24 mouse cellular contexts compared by ENCODE assay signal in the genomic region with DNA sequence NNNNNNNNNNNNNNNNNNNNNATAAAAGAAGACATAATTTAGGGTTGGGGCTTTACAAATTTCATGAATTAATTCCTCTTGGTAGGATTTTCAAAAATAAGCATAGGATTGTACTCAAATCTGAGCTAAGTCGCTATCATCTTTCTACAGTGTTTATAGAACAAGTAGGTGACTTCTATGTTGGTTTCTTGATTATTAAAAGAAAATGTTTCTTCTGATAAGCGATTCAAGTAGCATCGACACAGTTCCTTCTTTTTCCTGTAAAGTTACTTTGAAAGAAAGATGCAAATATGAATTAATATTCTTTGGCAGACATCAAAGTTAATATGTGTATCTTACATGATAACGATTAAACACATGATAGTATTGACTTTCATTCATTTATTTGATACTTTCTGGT. TPM values are rescaled to one million over a fixed set of nuclear protein-coding genes. Genes with fewer than 3 reads are reported as not detected.
DNase-seq lines count a peak whose midpoint lies in the region; ATAC-seq and TF ChIP-seq lines count a peak whose summit lies in the region.
"Had no signal": no experiment of that assay in that cellular context is flagged by ENCODE, and none has a peak within 500 bp of the region (broad histone marks: within the 10 kb centered on the region; RNA-seq: fewer than 3 reads in every experiment).

No protein-coding gene starts in this region.

- H3K27me3 ChIP-seq in hindbrain, embryonic 14.5 days (ENCODE audit: control insufficient read depth, insufficient read depth, low read length) = no peaks in the 10 kb centered on the region
- no peaks in the 10 kb centered on the region for H3K27me3 ChIP-seq in hindbrain, embryonic 12.5 days
- no peaks in the 10 kb centered on the region for H3K27me3 ChIP-seq in midbrain, embryonic 14.5 days (ENCODE audit: control insufficient read depth, insufficient read depth, low read length)
- H3K27me3 ChIP-seq in midbrain, embryonic 11.5 days (ENCODE audit: control insufficient read depth, insufficient read depth, low read length) = no peaks in the 10 kb centered on the region
- H3K27me3 ChIP-seq in liver, embryonic 13.5 days = no peaks in the 10 kb centered on the region
- H3K27me3 ChIP-seq in midbrain, postnatal 0 days (ENCODE audit: insufficient read depth, low read length) = no peaks in the 10 kb centered on the region
- H3K27me3 ChIP-seq: forebrain, embryonic 12.5 days; heart, embryonic 13.5 days; limb, embryonic 15.5 days; Patski had no signal

- peaks cover 25% of the 10 kb centered on the region for H3K4me1 ChIP-seq in hindbrain, embryonic 14.5 days (replicated peaks; ENCODE audit: control insufficient read depth, insufficient read depth, low read length)
- peaks cover 23% of the 10 kb centered on the region for H3K4me1 ChIP-seq in hindbrain, embryonic 12.5 days
- H3K4me1 ChIP-seq in midbrain, embryonic 14.5 days (ENCODE audit: control insufficient read depth, insufficient read depth, low read length) = peaks cover 18% of the 10 kb centered on the region
- peaks cover 15% of the 10 kb centered on the region for H3K4me1 ChIP-seq in midbrain, embryonic 11.5 days (ENCODE audit: control insufficient read depth, insufficient read depth, low read length)
- peaks cover 32% of the 10 kb centered on the region for H3K4me1 ChIP-seq in liver, embryonic 13.5 days (replicated peaks)
- H3K4me1 ChIP-seq in midbrain, postnatal 0 days (ENCODE audit: insufficient read depth, low read length) = peaks cover 16% of the 10 kb centered on the region; the same call in 1 of the 2 replicates

- no peak for TF ChIP-seq CTCF in midbrain, postnatal 0 days (IDR thresholded peaks at IDR 0.05)

- no peaks in the 10 kb centered on the region for H3K9me3 ChIP-seq in hindbrain, embryonic 14.5 days (ENCODE audit: control insufficient read depth, low read length)
- H3K9me3 ChIP-seq in hindbrain, embryonic 12.5 days (replicated peaks) = no peaks in the 10 kb centered on the region
- no peaks in the 10 kb centered on the region for H3K9me3 ChIP-seq in midbrain, embryonic 14.5 days (ENCODE audit: control insufficient read depth, low read length)
- no peaks in the 10 kb centered on the region for H3K9me3 ChIP-seq in midbrain, embryonic 11.5 days (ENCODE audit: control insufficient read depth, low read length)
- H3K9me3 ChIP-seq in liver, embryonic 13.5 days (replicated peaks) = no peaks in the 10 kb centered on the region
- H3K9me3 ChIP-seq in midbrain, postnatal 0 days (ENCODE audit: low read length) = no peaks in the 10 kb centered on the region
- H3K9me3 ChIP-seq: forebrain, embryonic 12.5 days; heart, embryonic 13.5 days; limb, embryonic 15.5 days had no signal

- peak overlapping the region; percentile 79; the same call in 1 of the 2 replicates for H3K4me2 ChIP-seq in hindbrain, embryonic 14.5 days (replicated peaks)
- H3K4me2 ChIP-seq in hindbrain, embryonic 12.5 days (replicated peaks) = no peak overlapping the region; the same call in 1 of the 2 replicates
- H3K4me2 ChIP-seq in midbrain, embryonic 14.5 days (ENCODE audit: low read length) = peak overlapping the region; percentile 65
- H3K4me2 ChIP-seq in midbrain, embryonic 11.5 days = no peak overlapping the region
- peak overlapping the region; percentile 93 for H3K4me2 ChIP-seq in liver, embryonic 13.5 days
- 0 out of 2 replicates have a peak overlapping the region, but pooled peaks have one; percentile 75 for H3K4me2 ChIP-seq in midbrain, postnatal 0 days (ENCODE audit: low read depth, low read length, poor library complexity, severe bottlenecking)

- no peaks in the 10 kb centered on the region for H3K36me3 ChIP-seq in hindbrain, embryonic 14.5 days (replicated peaks; ENCODE audit: control insufficient read depth, insufficient read depth)
- H3K36me3 ChIP-seq in hindbrain, embryonic 12.5 days = no peaks in the 10 kb centered on the region
- no peaks in the 10 kb centered on the region for H3K36me3 ChIP-seq in midbrain, embryonic 14.5 days (ENCODE audit: control insufficient read depth, insufficient read depth, low read length)
- H3K36me3 ChIP-seq in midbrain, embryonic 11.5 days (ENCODE audit: control insufficient read depth, insufficient read depth, low read length) = no peaks in the 10 kb centered on the region
- peaks cover 6% of the 10 kb centered on the region for H3K36me3 ChIP-seq in liver, embryonic 13.5 days
- H3K36me3 ChIP-seq in midbrain, postnatal 0 days (ENCODE audit: insufficient read depth, low read length) = no peaks in the 10 kb centered on the region
- H3K36me3 ChIP-seq: forebrain, embryonic 12.5 days; limb, embryonic 15.5 days had no signal

- ATAC-seq in hindbrain, embryonic 14.5 days (ENCODE audit: low FRiP score) = no peak
- no peak for ATAC-seq in hindbrain, embryonic 12.5 days (ENCODE audit: low FRiP score)
- ATAC-seq in midbrain, embryonic 14.5 days (ENCODE audit: low FRiP score, low TSS enrichment) = no peak
- ATAC-seq in midbrain, embryonic 11.5 days (ENCODE audit: low FRiP score) = no peak
- ATAC-seq in liver, embryonic 13.5 days (ENCODE audit: low read depth) = no peak
- no peak for ATAC-seq in midbrain, postnatal 0 days (ENCODE audit: low FRiP score)

- no peak overlapping the region for H3K27ac ChIP-seq in hindbrain, embryonic 14.5 days
- no peak overlapping the region for H3K27ac ChIP-seq in hindbrain, embryonic 12.5 days
- H3K27ac ChIP-seq in midbrain, embryonic 14.5 days (replicated peaks; ENCODE audit: low read depth, low read length) = no peak overlapping the region
- no peak overlapping the region for H3K27ac ChIP-seq in midbrain, embryonic 11.5 days (ENCODE audit: low read depth, low read length)
- no peak overlapping the region for H3K27ac ChIP-seq in liver, embryonic 13.5 days
- no peak overlapping the region for H3K27ac ChIP-seq in midbrain, postnatal 0 days (ENCODE audit: low read depth, low read length)
- H3K27ac ChIP-seq: limb, embryonic 15.5 days had no signal

- no peak for DNase-seq in hindbrain, embryonic 14.5 days (ENCODE audit: low spot score)
- no peak for DNase-seq in midbrain, embryonic 14.5 days
- no peak for DNase-seq in midbrain, embryonic 11.5 days (ENCODE audit: low spot score, missing footprints)
- no peak for DNase-seq in liver, embryonic 13.5 days
- DNase-seq in midbrain, postnatal 0 days (ENCODE audit: low spot score) = no peak
- no peak for DNase-seq in cerebellum, postnatal 36 days
- DNase-seq in urinary bladder, postnatal 36 days (ENCODE audit: low spot score in 2 of 2) = no peak
- DNase-seq: adrenal gland, adult 2 months; cerebellum, adult 11 months; cerebellum, postnatal 10 days; gastrocnemius, postnatal 25 days; heart, adult 2 months; kidney, adult 2 months; layer of hippocampus, adult 9-11 months; lung, postnatal 10 days; retina, postnatal 1 day; right cerebral cortex, postnatal 25 days; spleen, adult 18-20 months; thymus, postnatal 25 days had no signal

- H3K4me3 ChIP-seq in hindbrain, embryonic 14.5 days (replicated peaks; ENCODE audit: low read length) = no peak overlapping the region
- no peak overlapping the region for H3K4me3 ChIP-seq in hindbrain, embryonic 12.5 days
- peak overlapping the region; percentile 52; the same call in 1 of the 2 replicates for H3K4me3 ChIP-seq in midbrain, embryonic 14.5 days (replicated peaks; ENCODE audit: low read depth, low read length)
- no peak overlapping the region for H3K4me3 ChIP-seq in midbrain, embryonic 11.5 days (ENCODE audit: low read depth, low read length)
- H3K4me3 ChIP-seq in liver, embryonic 13.5 days (replicated peaks) = peak overlapping the region; percentile 77; the same call in 1 of the 2 replicates
- H3K4me3 ChIP-seq in midbrain, postnatal 0 days (ENCODE audit: low read depth, low read length) = no peak overlapping the region

- no peak overlapping the region for H3K9ac ChIP-seq in hindbrain, embryonic 14.5 days
- no peak overlapping the region for H3K9ac ChIP-seq in hindbrain, embryonic 12.5 days
- H3K9ac ChIP-seq in midbrain, embryonic 14.5 days (replicated peaks; ENCODE audit: low read length) = no peak overlapping the region
- H3K9ac ChIP-seq in midbrain, embryonic 11.5 days (ENCODE audit: low read length) = no peak overlapping the region
- no peak overlapping the region; the same call in 1 of the 2 replicates for H3K9ac ChIP-seq in liver, embryonic 13.5 days
- no peak overlapping the region for H3K9ac ChIP-seq in midbrain, postnatal 0 days (replicated peaks; ENCODE audit: low read length, poor library complexity, severe bottlenecking)

- 96% methylated on average over 4 of the region's 4 CpGs for WGBS in hindbrain, embryonic 14.5 days
- 95% methylated on average over 4 of the region's 4 CpGs for WGBS in hindbrain, embryonic 12.5 days
- 97% methylated on average over 4 of the region's 4 CpGs for WGBS in midbrain, embryonic 14.5 days
- WGBS in midbrain, embryonic 11.5 days = 93% methylated on average over 4 of the region's 4 CpGs
- WGBS in liver, embryonic 13.5 days (ENCODE audit: insufficient replicate concordance) = 75% methylated on average over 4 of the region's 4 CpGs
- 94% methylated on average over 4 of the region's 4 CpGs for WGBS in midbrain, postnatal 0 days

RNA-seq across cellular contexts. Expression of gene Ccdc82, which starts 1.3 kb away (rescaled TPM):
- polyA plus RNA-seq in hindbrain, embryonic 14.5 days (2014; fragmentation: Nextera tagmentation; extraction: Ambion mirVana) = 15.6 and 17.7 TPM in 2 replicates
- polyA plus RNA-seq in hindbrain, embryonic 12.5 days (2016; fragmentation: Nextera tagmentation; extraction: Ambion mirVana) = 13.6 and 14.9 TPM in 2 replicates
- 14.0 and 15.8 TPM in 2 replicates for polyA plus RNA-seq in midbrain, embryonic 14.5 days (2014; fragmentation: Nextera tagmentation; extraction: Ambion mirVana)
- 12.8 and 16.0 TPM in 2 replicates for polyA plus RNA-seq in midbrain, embryonic 11.5 days (2014; fragmentation: Nextera tagmentation; extraction: Ambion mirVana)
- polyA plus RNA-seq in liver, embryonic 13.5 days (2015; fragmentation: Nextera tagmentation; extraction: Ambion mirVana) = 9.5 and 12.3 TPM in 2 replicates
- total RNA-seq in midbrain, postnatal 0 days (2014; rRNA removed) = 20.2 and 25.1 TPM in 2 replicates
- 9.6 and 11.8 TPM in 2 replicates for polyA plus RNA-seq in midbrain, postnatal 0 days (2015; fragmentation: Nextera tagmentation; extraction: Ambion mirVana)

RNA-seq across cellular contexts. Expression of gene Jrkl, which starts 2.5 kb away (rescaled TPM):
- 9.6 and 10.2 TPM in 2 replicates for polyA plus RNA-seq in hindbrain, embryonic 14.5 days (2014; fragmentation: Nextera tagmentation; extraction: Ambion mirVana)
- 13.9 and 15.5 TPM in 2 replicates for polyA plus RNA-seq in hindbrain, embryonic 12.5 days (2016; fragmentation: Nextera tagmentation; extraction: Ambion mirVana)
- 11.6 and 12.0 TPM in 2 replicates for polyA plus RNA-seq in midbrain, embryonic 14.5 days (2014; fragmentation: Nextera tagmentation; extraction: Ambion mirVana)
- polyA plus RNA-seq in midbrain, embryonic 11.5 days (2014; fragmentation: Nextera tagmentation; extraction: Ambion mirVana) = 9.5 and 9.7 TPM in 2 replicates
- polyA plus RNA-seq in liver, embryonic 13.5 days (2015; fragmentation: Nextera tagmentation; extraction: Ambion mirVana) = 2.2 and 3.4 TPM in 2 replicates
- total RNA-seq in midbrain, postnatal 0 days (2014; rRNA removed) = 4.3 and 4.7 TPM in 2 replicates
- polyA plus RNA-seq in midbrain, postnatal 0 days (2015; fragmentation: Nextera tagmentation; extraction: Ambion mirVana) = 4.2 and 4.3 TPM in 2 replicates

RNA-seq across cellular contexts. Expression of gene Maml2, which starts 49.7 kb away (rescaled TPM):
- 10.8 and 11.6 TPM in 2 replicates for polyA plus RNA-seq in hindbrain, embryonic 14.5 days (2014; fragmentation: Nextera tagmentation; extraction: Ambion mirVana)
- polyA plus RNA-seq in hindbrain, embryonic 12.5 days (2016; fragmentation: Nextera tagmentation; extraction: Ambion mirVana) = 13.6 and 14.1 TPM in 2 replicates
- 7.7 and 12.1 TPM in 2 replicates for polyA plus RNA-seq in midbrain, embryonic 14.5 days (2014; fragmentation: Nextera tagmentation; extraction: Ambion mirVana)
- polyA plus RNA-seq in midbrain, embryonic 11.5 days (2014; fragmentation: Nextera tagmentation; extraction: Ambion mirVana) = 10.3 and 10.7 TPM in 2 replicates
- polyA plus RNA-seq in liver, embryonic 13.5 days (2015; fragmentation: Nextera tagmentation; extraction: Ambion mirVana) = 1.0 and 1.2 TPM in 2 replicates
- 9.2 and 11.0 TPM in 2 replicates for total RNA-seq in midbrain, postnatal 0 days (2014; rRNA removed)
- polyA plus RNA-seq in midbrain, postnatal 0 days (2015; fragmentation: Nextera tagmentation; extraction: Ambion mirVana) = 9.1 TPM in 2 replicates

Comparison
In these comparisons a context has a peak if more than half of its experiments do, and no peak if none do; other contexts are left out.
1. H3K4me2 ChIP-seq: peak in hindbrain, embryonic 14.5 days (single experiment), midbrain, embryonic 14.5 days (single experiment), liver, embryonic 13.5 days (single experiment) and midbrain, postnatal 0 days (single experiment); none in hindbrain, embryonic 12.5 days (single experiment) and midbrain, embryonic 11.5 days (single experiment).
2. H3K4me3 ChIP-seq: peak in midbrain, embryonic 14.5 days (single experiment) and liver, embryonic 13.5 days (single experiment); none in hindbrain, embryonic 14.5 days (single experiment), hindbrain, embryonic 12.5 days (single experiment), midbrain, embryonic 11.5 days (single experiment) and midbrain, postnatal 0 days (single experiment).